Mouse (Mus musculus): ENCODE measurements around the gene Tbk1. TPM values are rescaled to one million over a fixed set of nuclear protein-coding genes. Genes with fewer than 3 reads are reported as not detected.

Tbk1 gene
- total and polyA plus RNA-seq, 2 experiments from 2014 or later = 16.7 to 21.7 TPM

DNA sequence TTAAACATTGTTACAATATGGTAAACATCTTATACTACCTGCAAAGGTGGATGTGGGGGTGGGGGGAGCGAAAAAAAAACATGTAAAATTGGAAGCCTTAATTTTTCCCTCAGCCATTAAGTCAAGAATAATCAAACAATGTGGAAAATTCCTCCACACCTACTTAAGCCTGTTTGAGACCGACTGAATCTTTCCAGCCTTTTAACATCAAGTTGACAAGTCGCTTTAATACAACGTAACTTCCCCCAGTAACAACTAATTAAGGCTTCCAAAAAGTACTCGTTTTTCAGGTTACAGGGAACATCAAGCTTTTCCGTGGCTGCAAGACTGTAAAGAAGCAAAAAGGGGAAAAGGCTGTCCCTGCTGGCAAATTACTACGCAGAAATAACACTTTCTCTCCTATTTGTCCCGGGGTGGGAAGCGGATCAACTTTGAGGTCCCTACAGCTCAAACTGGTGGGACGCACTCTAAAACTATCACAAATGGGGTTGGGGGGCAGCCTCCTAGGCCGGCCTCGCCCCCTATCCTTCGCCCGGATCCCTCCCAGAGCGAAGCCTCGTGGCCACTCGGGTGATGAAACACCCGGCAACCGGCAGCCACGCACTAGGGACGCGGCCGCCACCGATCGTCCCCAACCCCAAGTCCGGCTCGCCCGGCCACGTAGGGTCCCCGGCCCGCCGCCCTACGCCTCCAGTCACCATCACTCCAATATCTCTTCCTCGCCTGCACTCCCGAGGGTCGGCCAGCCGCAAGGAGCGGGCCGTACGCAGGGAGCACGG is 39.0 kb upstream of the Tbk1 start:
- no peak for ATAC-seq
- WGBS = under 1% methylated on average over 41 of the region's 41 CpGs

DNA sequence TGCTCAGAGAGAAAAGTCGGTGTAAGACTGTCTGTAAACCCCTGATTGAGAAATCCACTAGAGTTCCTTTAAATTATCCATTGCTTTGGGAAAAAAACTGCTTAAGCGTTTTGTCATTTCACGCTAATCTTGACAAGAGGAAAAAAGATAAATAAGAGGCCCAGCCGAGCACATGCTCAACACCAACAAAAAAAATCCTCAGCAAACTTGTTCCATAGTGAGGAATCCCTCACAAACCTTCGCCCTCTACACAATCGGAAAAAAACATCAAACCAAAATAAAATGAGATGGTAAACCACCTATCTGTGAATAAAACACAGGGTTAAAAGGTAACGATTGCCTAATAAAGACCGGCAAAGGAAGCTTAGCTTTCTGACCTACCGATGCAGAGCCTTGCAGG is 38.4 kb upstream of the Tbk1 start:
- WGBS = 17% methylated on average over 9 of the region's 9 CpGs
- H3K27me3 ChIP-seq (ENCODE audit: insufficient read depth, low read length) = no peaks in the 10 kb centered on the region
- H3K9me3 ChIP-seq (ENCODE audit: low read length) = no peaks in the 10 kb centered on the region
- no peak for ATAC-seq
- peak overlapping the region; percentile 62 for H3K4me2 ChIP-seq (ENCODE audit: low read depth, low read length)
- H3K9ac ChIP-seq (replicated peaks; ENCODE audit: low read length) = peak overlapping the region; percentile 38; the same call in 1 of the 2 replicates
- H3K27ac ChIP-seq = no peak overlapping the region
- 0 out of 2 replicates have a peak, but pooled peaks cover 5% of the 10 kb centered on the region for H3K36me3 ChIP-seq (ENCODE audit: insufficient read depth, low read length)
- H3K4me1 ChIP-seq (ENCODE audit: insufficient read depth, low read length) = 0 out of 2 replicates have a peak, but pooled peaks cover 4% of the 10 kb centered on the region
- peak overlapping the region; percentile 87 for H3K4me3 ChIP-seq (ENCODE audit: low read length)
- no peak for DNase-seq (ENCODE audit: low spot score)
- no peak for TF ChIP-seq CTCF (IDR thresholded peaks at IDR 0.05; ENCODE audit: low read depth)

More for the DNA sequence above, 39.0 kb upstream of the Tbk1 start:
- Histone ChIP-seq H3K4me1 (ENCODE audit: insufficient read depth, low read length) (0 out of 2 replicates have a peak, but pooled peaks cover 4% of the 10 kb centered on the region), H3K9ac (replicated peaks; ENCODE audit: low read length) (peak overlapping the region; percentile 79), H3K27me3 (ENCODE audit: insufficient read depth, low read length) (no peaks in the 10 kb centered on the region), H3K27ac (peak overlapping the region; percentile 90), H3K4me2 (ENCODE audit: low read depth, low read length) (peak overlapping the region; percentile 62), H3K9me3 (ENCODE audit: low read length) (no peaks in the 10 kb centered on the region), H3K36me3 (ENCODE audit: insufficient read depth, low read length) (0 out of 2 replicates have a peak, but pooled peaks cover 5% of the 10 kb centered on the region), H3K4me3 (ENCODE audit: low read length) (peak overlapping the region; percentile 87)
- peak; percentile 28 for DNase-seq (ENCODE audit: low spot score)
- 0 out of 2 replicates have a peak, but pooled peaks have one; percentile 3 for TF ChIP-seq CTCF (IDR thresholded peaks at IDR 0.05; ENCODE audit: low read depth)

DNA sequence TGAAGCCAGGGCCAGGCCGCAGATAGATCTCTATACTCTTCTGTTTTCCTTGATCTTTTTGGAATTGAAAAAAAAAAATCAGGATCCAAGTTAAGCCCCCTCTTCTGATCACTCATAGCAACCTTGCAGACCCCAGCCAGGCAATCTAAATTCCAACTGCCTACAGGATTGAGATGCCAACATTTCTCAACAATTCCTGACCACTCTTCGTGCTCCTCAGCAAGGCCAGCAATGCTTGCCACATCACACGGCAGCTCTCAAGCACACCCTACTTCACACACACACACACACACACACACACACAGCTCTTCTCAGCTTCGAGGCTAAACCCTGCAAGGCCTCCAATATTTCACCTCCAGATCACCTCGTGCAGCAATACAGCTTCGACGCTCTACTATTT is 37.1 kb upstream of the Tbk1 start:
- H3K27ac ChIP-seq = no peak overlapping the region
- 0 out of 2 replicates have a peak, but pooled peaks cover 5% of the 10 kb centered on the region for H3K36me3 ChIP-seq (ENCODE audit: insufficient read depth, low read length)
- TF ChIP-seq CTCF (IDR thresholded peaks at IDR 0.05; ENCODE audit: low read depth) = no peak
- no peak overlapping the region for H3K4me3 ChIP-seq (ENCODE audit: low read length)
- no peak overlapping the region for H3K9ac ChIP-seq (replicated peaks; ENCODE audit: low read length)
- ATAC-seq (no peak), DNase-seq (ENCODE audit: low spot score) (no peak)
- H3K9me3 ChIP-seq (ENCODE audit: low read length) = no peaks in the 10 kb centered on the region
- 0 out of 2 replicates have a peak, but pooled peaks cover 4% of the 10 kb centered on the region for H3K4me1 ChIP-seq (ENCODE audit: insufficient read depth, low read length)
- H3K4me2 ChIP-seq (ENCODE audit: low read depth, low read length) = no peak overlapping the region
- H3K27me3 ChIP-seq (ENCODE audit: insufficient read depth, low read length) = no peaks in the 10 kb centered on the region
- WGBS = 84% methylated on average over 7 of the region's 7 CpGs

DNA sequence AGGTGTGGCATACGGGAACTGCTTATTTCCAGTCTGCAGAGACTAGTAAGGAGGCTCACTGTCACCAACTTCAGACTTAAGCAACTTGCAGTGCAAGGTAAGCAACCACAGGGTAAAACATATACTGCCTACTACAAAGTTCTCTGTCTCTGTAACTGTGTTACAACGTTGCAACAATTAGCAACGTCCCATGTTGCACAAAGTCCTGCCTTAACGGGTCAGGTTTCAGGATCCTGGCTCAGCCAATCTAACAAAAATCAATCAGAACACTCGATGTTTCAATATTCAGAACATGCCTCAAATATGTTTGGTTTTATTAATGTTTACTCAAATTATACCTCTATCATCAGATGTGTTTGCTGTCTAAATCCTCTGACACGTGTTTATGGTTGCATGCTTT is 35.8 kb upstream of the Tbk1 start:
- Histone ChIP-seq H3K4me2 (ENCODE audit: low read depth, low read length) (no peak overlapping the region), H3K36me3 (ENCODE audit: insufficient read depth, low read length) (peaks cover 15% of the 10 kb centered on the region; the same call in 1 of the 2 replicates), H3K4me1 (ENCODE audit: insufficient read depth, low read length) (0 out of 2 replicates have a peak, but pooled peaks cover 4% of the 10 kb centered on the region), H3K27me3 (ENCODE audit: insufficient read depth, low read length) (no peaks in the 10 kb centered on the region), H3K9me3 (ENCODE audit: low read length) (no peaks in the 10 kb centered on the region), H3K4me3 (ENCODE audit: low read length) (no peak overlapping the region), H3K9ac (replicated peaks; ENCODE audit: low read length) (no peak overlapping the region), H3K27ac (no peak overlapping the region)
- DNase-seq (ENCODE audit: low spot score) (no peak), ATAC-seq (no peak)
- TF ChIP-seq CTCF (IDR thresholded peaks at IDR 0.05; ENCODE audit: low read depth) = no peak
- WGBS = 90% methylated on average over 6 of the region's 6 CpGs

DNA sequence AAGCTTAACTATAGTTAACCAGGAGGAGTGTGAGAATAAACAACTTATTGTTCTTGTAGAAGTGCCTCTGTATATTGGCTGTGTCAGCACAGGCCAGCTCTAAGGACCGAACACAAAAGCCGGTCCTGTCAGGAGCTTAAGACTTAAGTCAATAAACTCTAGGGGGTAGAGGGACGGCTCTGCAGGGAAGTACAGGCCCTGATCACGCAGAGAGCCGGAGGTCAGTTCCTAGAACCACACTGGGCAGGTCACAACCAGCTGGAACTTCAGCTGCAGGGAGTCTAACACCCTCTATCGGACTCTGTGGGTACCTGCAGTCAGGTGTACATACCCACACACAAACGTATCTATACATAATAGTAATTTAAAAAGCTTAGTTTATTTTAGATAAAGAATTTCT is 29.3 kb upstream of the Tbk1 start:
- ATAC-seq (no peak), DNase-seq (ENCODE audit: low spot score) (no peak)
- Histone ChIP-seq H3K27ac (no peak overlapping the region), H3K27me3 (ENCODE audit: insufficient read depth, low read length) (no peaks in the 10 kb centered on the region), H3K4me3 (ENCODE audit: low read length) (no peak overlapping the region), H3K9ac (replicated peaks; ENCODE audit: low read length) (no peak overlapping the region), H3K4me1 (ENCODE audit: insufficient read depth, low read length) (no peaks in the 10 kb centered on the region), H3K9me3 (ENCODE audit: low read length) (no peaks in the 10 kb centered on the region), H3K36me3 (ENCODE audit: insufficient read depth, low read length) (peaks cover 55% of the 10 kb centered on the region), H3K4me2 (ENCODE audit: low read depth, low read length) (no peak overlapping the region)
- WGBS = 50% methylated on average over 7 of the region's 7 CpGs
- TF ChIP-seq CTCF (IDR thresholded peaks at IDR 0.05; ENCODE audit: low read depth) = no peak

DNA sequence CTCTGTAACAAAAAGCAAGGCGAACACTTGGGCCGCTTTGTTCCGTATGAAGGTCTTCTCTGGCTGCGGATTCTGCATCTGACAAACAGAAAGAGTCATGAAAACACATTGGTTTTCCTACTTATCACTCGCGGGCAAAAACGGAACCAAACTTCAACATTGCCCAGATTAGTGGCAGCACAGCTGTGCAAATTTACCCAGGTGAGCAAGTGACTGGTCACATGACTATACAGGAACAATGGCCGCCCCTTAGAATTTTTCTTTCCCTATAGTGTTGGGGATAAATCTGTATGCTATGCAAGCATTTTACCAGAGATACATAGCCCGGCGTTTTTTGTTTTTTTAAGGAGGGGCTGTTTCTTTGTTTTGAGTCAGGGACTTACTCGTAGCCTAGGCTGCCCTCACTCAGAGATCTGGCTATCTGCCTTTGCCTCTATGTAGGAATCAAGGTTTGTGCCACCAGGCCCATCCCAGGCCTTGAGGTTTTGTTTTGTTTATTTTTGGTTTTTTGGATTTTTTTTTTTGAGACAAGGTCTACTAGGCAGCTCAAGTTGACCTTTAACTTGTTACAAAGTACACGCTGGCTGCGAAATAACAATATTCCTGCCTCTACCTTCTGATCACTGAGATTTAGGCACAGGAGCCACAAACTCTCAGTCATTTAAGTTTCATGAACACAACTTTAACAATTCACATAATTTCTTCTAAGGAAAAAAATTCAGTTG is 28.7 kb upstream of the Tbk1 start:
- Histone ChIP-seq H3K27ac (no peak overlapping the region), H3K4me3 (ENCODE audit: low read length) (no peak overlapping the region), H3K4me1 (ENCODE audit: insufficient read depth, low read length) (no peaks in the 10 kb centered on the region), H3K36me3 (ENCODE audit: insufficient read depth, low read length) (peaks cover 61% of the 10 kb centered on the region), H3K9ac (replicated peaks; ENCODE audit: low read length) (no peak overlapping the region), H3K9me3 (ENCODE audit: low read length) (no peaks in the 10 kb centered on the region), H3K4me2 (ENCODE audit: low read depth, low read length) (no peak overlapping the region), H3K27me3 (ENCODE audit: insufficient read depth, low read length) (no peaks in the 10 kb centered on the region)
- DNase-seq (ENCODE audit: low spot score) (no peak), ATAC-seq (no peak)
- TF ChIP-seq CTCF (IDR thresholded peaks at IDR 0.05; ENCODE audit: low read depth) = no peak
- 95% methylated on average over 13 of the region's 13 CpGs for WGBS
